Mouse (Mus musculus) megakaryocyte progenitor cell, adult 5-6 weeks (primary cell): Measurements from ENCODE around the gene Zfyve27. TPM values are rescaled to one million over a fixed set of nuclear protein-coding genes. Genes with fewer than 3 reads are reported as not detected.
A peak's percentile ranks its signal among the peaks of the same experiment; 100 is the strongest.

Experiments
- ATAC-seq: replicated peaks from 2 replicates; pipeline ENCODE4 v1.8.0; 2016; ENCODE audit warnings: mild to moderate bottlenecking, moderate TSS enrichment, inconsistent platforms; ENCODE audit not compliant: poor library complexity
- total RNA-seq, 2 experiments: library from RNA; stranded (forward) in 1 of 2; stranded (reverse) in 1 of 2; fragments of 157-497, 149-512 nt in 1 of 2; fragments of 200-1000 nt in 1 of 2; gene quantifications; 2 replicates each; pipeline versions ENCODE4 v1.2.3 to v1.2.4; 2015 to 2017

Zfyve27 gene
- total RNA-seq (2015) (10.7 and 13.6 TPM in 2 replicates), total RNA-seq (2017) (26.9 and 30.5 TPM in 2 replicates)

- ATAC-seq, result no peak
Measured at GRCm38 (mm10) chr19:42163764-42164163, at the start of gene Zfyve27. Gene Zfyve27 (plus strand): TSS chr19:42163951.

GRCm38 (mm10) chr19:42115783-42116335, 47.9 kb upstream of the Zfyve27 start:
- no peak for ATAC-seq

GRCm38 (mm10) chr19:42118142-42118541, 45.6 kb upstream of the Zfyve27 start:
- ATAC-seq, result no peak

- ATAC-seq, result no peak
Measured at GRCm38 (mm10) chr19:42118596-42118995, 45.2 kb upstream of the Zfyve27 start.

GRCm38 (mm10) chr19:42120451-42120850, 43.3 kb upstream of the Zfyve27 start:
- ATAC-seq, result no peak

GRCm38 (mm10) chr19:42124684-42125083, 39.1 kb upstream of the Zfyve27 start:
- ATAC-seq, result no peak

GRCm38 (mm10) chr19:42125501-42126218, 38.1 kb upstream of the Zfyve27 start:
- no peak for ATAC-seq

GRCm38 (mm10) chr19:42126219-42126605, 37.5 kb upstream of the Zfyve27 start:
- no peak for ATAC-seq

GRCm38 (mm10) chr19:42127024-42127423, 36.7 kb upstream of the Zfyve27 start:
- no peak for ATAC-seq

GRCm38 (mm10) chr19:42128052-42128740, 35.6 kb upstream of the Zfyve27 start:
- no peak for ATAC-seq

GRCm38 (mm10) chr19:42128787-42129508, 34.8 kb upstream of the Zfyve27 start, which contains the start of gene Avpi1:
Gene Avpi1 (minus strand): TSS chr19:42129059.
- ATAC-seq, result peak; percentile 93

GRCm38 (mm10) chr19:42129509-42130293, 34.0 kb upstream of the Zfyve27 start:
- peak; percentile 37 for ATAC-seq

- no peak for ATAC-seq
Measured at GRCm38 (mm10) chr19:42130294-42130606, 33.5 kb upstream of the Zfyve27 start.

GRCm38 (mm10) chr19:42131101-42131500, 32.6 kb upstream of the Zfyve27 start:
- ATAC-seq, result no peak

- no peak for ATAC-seq
Measured at GRCm38 (mm10) chr19:42135070-42135469, 28.7 kb upstream of the Zfyve27 start.

GRCm38 (mm10) chr19:42136126-42136525, 27.6 kb upstream of the Zfyve27 start:
- ATAC-seq, result no peak

GRCm38 (mm10) chr19:42137167-42137672, 26.5 kb upstream of the Zfyve27 start:
- ATAC-seq, result no peak

- ATAC-seq, result no peak
Measured at GRCm38 (mm10) chr19:42138517-42139285, 25.1 kb upstream of the Zfyve27 start.

GRCm38 (mm10) chr19:42139724-42140517, 23.8 kb upstream of the Zfyve27 start:
- ATAC-seq, result no peak
